Mouse (Mus musculus) layer of hippocampus, postnatal 10 days (tissue): Measurements from ENCODE around the gene Thra. TPM values are rescaled to one million over a fixed set of nuclear protein-coding genes. Genes with fewer than 3 reads are reported as not detected.
A peak's percentile ranks its signal among the peaks of the same experiment; 100 is the strongest.

Source experiments
- DNase-seq, 2 experiments: peaks; one replicate each; pipeline ENCODE4 v3.0.0; 2021; ENCODE audit warnings: low spot score in 2 of 2
- total RNA-seq, 2 experiments: library from RNA; stranded (reverse); gene quantifications; 2 replicates each; pipeline ENCODE4 v1.2.3; 2021

Gene Thra
- total RNA-seq, 2 experiments from 2014 or later = 1,331 to 1,411 TPM

DNA sequence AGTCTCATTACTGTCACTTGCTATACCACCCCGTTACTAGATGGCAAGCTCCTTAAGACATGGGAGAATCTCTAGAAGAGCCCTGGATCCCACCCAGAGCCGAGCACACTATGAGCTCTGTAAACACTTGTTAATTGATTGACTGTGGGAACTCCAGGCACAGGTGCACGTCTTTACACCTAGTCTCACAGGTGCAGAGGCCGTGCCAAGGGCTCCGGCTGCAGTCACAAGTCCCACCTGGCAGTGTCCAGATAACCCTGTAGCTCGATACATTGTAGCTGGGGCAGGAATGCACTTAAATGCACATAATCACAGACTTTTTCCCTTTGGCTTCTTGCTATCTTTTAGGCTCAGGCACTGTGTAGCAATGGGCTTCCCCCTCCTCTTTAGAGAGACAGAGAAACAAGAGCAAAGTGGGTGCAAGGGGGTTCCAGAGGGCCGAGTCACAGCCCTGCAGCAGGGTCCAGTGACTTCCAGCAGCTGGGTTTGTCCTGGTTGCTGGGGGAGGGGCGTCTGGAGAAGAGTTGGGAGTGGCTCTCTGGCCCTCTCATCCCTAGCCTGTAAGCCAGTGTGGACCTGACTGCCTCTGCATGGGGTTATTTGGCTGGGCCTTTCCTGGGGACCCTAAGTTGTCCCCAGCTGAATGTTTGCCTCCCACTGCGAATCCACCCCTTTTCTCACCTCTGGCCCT, 3.4 kb downstream of the Thra start:
- peak; percentile 61 to 71 for DNase-seq

DNA sequence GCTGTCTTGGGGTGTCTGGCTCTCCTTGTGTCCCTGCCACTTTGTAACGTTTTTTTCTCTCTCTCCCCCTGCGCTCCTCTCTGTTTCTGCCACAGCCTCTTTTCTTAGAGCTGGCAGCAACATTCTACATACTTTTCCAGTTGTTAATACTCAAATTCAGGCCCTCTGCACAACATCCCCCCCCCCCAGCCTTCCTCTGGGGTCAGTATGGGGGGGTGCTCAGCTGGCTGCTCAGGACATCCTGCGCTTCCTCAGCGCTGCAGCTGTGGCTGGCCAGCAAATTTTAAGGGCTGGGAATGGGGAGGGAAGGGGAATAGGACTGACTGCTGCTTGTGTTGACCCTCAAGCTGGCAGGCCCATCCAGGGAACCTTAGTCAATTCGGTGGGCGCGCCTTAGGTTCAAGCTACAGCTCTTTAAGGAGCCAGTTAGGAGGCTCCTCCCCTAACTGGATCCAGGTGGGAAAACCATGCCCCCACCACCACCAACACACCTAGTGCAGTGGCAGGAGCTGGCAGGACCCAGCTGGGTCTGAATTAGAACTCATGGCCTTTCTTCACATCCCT, 4.1 kb downstream of the Thra start:
- DNase-seq = no peak

GRCm38 (mm10) chr11:98745932-98746853, 5.8 kb downstream of the Thra start:
- no peak for DNase-seq

DNA sequence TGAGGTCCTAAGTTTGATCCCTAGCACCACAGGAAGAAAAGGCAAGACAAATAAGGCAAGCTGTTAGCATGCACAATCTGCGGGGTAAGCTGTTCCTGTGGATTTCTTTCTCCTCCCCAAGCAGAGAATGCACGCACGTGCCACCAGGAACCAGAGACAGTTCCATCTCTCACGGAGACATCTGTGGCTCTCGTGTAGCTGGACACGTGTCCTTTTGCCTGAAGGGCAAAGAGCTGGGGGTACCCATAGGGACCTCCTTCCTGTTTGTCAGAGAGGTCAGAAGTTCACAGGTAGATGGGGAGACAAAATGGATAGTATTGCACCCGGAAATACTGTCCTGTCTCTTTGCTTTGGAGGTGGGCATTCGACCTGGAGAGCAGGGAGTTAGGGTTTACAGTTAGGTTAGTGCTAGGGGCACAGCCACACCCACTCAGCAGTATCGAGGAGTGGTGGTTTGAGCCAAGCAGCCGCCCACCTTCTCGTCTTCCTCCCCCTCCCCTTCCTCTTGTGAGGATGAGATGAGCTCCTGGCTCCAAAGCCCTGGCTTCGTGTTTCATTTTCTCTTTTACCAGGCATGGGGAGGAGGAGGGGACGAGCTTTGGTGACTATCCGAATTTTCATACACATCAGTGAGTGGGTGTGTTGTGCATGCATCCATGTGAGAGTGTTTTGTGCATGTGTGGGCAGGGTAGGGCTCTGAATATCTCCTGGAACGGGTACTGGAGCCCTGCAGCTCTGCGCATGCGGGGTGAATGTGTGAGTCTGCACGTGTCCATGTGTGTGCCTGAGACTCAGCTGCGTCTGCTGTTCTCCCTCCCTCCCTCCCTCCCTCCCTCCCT, 6.6 kb downstream of the Thra start:
- DNase-seq = peak; percentile 81 to 88

- DNase-seq = peak; percentile 40 to 53
These were observed 7.5 kb downstream of the Thra start for GRCm38 (mm10) chr11:98747804-98748505.

- DNase-seq = peak; percentile 66 to 77
These were observed 8.3 kb downstream of the Thra start for GRCm38 (mm10) chr11:98748506-98749416.

- peak; percentile 67 to 77 for DNase-seq
These were observed 9.3 kb downstream of the Thra start for GRCm38 (mm10) chr11:98749716-98750115.

GRCm38 (mm10) chr11:98750351-98751201, 10.1 kb downstream of the Thra start:
- peak; percentile 84 to 90 for DNase-seq

DNA sequence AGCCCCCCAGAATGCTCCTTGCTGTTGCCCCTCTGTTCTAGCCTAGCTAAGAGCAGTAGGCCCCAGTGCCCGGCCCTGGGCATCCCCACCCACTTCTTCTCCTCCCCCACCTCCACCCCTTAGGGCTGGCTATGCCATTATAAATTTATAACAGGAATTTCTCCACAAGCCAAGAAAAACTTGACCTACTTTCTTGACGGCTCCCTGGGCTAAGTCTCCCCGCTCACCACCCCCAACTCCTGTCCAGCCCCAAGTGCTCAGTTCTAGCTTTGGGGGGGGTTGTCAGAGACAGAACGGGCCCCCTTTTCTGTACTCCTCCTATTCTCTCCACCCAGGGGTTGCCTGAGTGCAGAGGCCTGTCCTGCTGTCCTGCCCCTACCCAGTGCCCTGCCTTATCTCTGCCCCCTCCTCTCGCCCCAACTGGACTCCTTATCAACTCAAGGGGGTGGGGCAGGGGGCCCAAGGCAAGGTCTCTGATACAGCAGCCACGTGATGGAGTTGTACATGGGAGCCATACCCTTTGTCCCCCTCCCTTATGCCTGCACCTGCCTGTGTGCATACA, 10.9 kb downstream of the Thra start:
- no peak for DNase-seq

DNA sequence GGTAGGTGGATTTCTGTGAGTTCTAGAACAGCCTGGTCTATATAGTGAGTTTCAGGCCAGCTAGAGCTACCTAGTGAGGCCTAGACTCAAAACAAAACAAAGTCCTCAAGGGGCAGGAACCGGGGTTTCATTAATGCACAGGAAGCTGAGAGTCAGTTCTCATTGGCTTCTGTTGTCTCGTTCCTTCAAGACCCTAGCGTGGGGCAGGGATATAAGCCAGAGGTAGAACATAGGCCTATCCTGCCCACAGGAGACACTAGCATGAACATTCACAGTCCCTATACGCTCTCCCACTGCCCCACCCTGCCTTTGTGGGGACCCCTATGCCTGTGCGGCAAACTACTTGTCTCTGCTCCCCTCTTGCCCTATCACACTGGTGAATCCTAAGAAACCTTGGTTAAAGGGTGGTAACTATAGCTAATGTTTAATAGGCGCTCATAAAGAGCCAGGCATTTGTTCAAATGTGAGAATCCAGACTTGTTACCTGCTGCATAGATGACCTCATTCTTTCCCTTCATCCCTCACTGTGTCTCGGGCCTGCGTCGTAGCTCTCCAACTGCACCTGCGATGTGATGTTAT, 12.2 kb downstream of the Thra start:
- peak in 1 of 2 experiments; percentile 13 for DNase-seq

- DNase-seq = no peak
These were observed 12.8 kb downstream of the Thra start for GRCm38 (mm10) chr11:98753264-98753663.

DNA sequence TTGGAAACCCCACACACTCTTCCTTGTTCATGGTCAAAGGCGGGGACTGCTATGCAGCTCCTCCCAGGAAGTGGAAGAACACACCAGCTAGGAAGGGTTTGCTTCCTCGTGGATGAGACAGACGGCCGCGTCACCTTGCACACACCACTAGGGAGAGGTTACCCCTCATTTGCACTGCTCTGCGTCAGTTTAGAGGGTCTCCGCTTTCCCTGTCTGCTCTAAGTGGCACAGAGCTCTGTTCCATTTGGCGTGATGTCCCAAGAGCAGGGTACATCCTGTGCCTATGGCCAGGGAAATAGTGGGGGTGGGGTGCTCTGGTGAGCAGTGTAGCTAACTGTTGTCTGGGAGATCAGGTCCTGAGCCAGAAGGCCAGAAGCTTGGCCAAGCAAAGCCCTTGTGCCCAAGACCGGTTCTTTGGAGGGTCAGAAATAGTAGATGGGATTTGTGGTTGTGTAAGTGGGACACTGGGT, 13.7 kb downstream of the Thra start:
- DNase-seq = peak in 1 of 2 experiments; percentile 56

GRCm38 (mm10) chr11:98754621-98755181, 14.3 kb downstream of the Thra start:
- peak; percentile 83 to 85 for DNase-seq

DNA sequence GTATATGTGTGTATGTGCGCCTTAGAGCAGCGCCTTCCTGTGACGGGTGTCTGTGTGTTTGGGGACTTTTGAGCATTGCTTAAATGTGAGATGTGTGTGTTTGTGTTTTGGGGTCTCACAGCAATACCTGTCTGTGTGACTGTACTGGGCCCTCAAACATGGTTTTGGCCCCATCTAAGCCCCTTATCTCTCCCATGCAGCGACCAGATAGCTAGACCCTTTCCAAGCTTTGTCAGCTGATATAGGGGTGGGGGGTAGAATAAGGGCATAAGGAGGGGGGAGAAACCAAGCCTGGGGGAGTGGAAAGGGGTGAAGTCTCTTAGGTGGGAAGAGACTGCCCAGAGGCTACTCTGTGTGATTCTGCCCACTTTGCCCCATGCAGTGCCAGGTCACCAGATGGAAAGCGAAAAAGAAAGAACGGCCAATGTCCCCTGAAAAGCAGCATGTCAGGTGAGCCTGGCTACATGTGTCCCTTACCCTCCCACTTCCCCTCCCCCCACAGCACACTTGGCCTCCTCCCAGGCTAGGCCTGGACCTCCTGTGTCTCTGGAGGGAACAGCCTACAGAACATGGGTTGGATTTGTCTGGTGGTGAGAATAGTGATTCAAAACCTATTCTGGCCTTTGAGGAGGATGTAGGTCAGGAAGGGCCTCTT, 15.4 kb downstream of the Thra start:
- DNase-seq = no peak

- DNase-seq = no peak
These were observed 16.3 kb downstream of the Thra start for GRCm38 (mm10) chr11:98756711-98757110.

GRCm38 (mm10) chr11:98761939-98762338, 21.5 kb downstream of the Thra start:
- no peak for DNase-seq
